Mouse (Mus musculus) thymus, postnatal 4 days (tissue): ENCODE results near the gene Lin28b.
A peak's percentile ranks its signal among the peaks of the same experiment; 100 is the strongest.

ENCODE experiments used
- DNase-seq: peaks from one replicate; pipeline ENCODE4 v3.0.0; 2021

The Lin28b gene

DNA sequence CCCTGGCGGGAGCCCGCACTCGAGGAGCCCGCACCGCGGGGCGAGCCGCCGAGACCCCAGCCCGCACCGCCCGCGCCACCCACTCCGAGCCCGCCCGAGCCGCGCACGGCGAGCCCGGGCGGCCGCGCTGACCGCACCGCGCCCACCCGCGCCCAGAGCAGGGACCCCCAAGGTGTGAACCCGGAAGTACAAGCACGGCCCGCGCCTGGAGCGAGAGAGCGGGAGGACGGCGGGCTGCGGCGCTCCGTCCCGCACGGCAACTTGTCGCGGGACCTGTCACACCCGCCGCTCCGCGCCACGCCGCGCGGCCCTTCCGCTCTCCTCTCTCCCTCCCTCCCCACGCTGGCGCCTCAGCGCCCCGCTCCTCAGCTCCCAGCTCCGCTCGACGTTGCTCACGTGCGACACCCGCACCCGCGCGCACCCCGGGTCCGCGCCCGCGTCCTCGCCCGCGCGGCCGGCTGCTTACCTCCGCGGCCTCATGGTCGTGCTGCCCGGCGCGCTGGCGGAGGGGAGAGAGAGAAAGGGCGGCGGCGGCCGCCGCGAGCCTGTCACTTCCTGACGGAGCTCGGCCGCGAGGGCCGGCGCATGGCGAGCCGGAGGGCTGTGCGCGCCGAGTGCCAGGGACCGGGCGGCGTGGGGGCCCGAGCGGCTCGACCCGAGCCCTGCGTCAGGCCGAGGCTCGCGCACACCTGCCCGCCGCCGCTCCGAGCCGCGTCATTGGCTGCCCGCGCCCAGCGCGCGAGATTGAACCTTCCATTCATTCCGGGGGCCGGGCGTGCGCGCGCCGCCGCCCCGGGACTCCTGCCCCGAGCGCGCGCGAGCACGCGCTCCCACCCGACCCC is at the start of gene Lin28b:
Gene Lin28b (minus strand): TSS at position 635 of the 842 bp plus-strand sequence.
- peak; percentile 63 for DNase-seq

DNA sequence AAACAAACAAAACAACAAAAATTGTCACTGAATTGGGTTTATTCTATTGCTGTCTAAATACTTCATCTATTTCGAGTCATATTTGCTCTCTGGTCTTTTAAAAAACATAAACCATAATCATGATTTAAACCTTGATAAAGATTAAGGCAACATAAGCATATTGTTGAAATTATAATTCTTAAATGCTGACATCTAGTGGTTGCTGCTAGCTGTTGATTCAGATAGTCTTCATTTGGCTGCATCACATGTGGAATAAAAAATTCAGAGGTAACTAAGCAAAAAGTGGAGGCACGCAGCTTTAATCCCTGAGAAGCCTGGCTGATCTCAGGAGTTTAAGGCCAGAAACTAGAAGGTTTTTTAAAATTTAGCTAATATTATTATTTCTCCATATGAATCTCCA is 25.6 kb upstream of the Lin28b start:
- DNase-seq, result no peak

DNA sequence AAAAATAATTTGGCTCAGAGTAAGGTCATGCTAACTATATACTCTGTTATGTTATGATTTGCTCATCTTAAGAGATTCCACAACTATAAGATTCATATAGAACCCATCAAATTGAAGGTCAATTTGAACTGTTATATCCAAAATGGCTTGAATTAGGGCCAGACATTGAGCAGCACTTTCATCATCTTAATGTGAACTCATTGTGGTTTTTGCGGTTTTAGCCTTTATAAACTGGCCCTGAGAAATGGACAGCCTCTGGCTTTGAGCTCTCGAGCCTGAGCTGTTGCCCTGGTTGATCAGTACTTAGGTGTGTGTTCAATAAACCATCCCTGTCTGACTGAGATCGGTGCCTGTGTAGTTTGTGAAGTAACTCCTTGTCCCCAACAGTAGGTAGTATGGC is 24.5 kb upstream of the Lin28b start:
- no peak for DNase-seq

DNA sequence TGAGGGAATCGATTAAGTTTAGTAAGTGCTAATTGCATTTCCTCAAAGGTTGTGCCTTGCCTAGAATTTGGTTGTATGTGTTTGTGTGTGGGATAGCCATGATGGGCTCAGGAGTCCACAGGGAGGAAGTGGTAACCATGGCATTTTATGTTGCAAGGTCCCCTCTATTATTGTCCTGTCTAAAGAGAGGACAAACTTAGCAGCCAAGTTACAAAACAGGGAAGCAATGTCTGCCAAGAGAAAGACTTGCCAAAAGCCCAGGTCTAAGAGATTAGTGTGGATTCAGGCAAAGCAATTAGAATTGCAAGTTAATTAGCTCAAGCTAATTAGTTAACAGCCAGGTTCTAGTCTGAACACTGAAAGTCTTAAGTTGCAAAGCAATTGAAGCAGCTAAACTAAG is 14.1 kb upstream of the Lin28b start:
- no peak for DNase-seq

DNA sequence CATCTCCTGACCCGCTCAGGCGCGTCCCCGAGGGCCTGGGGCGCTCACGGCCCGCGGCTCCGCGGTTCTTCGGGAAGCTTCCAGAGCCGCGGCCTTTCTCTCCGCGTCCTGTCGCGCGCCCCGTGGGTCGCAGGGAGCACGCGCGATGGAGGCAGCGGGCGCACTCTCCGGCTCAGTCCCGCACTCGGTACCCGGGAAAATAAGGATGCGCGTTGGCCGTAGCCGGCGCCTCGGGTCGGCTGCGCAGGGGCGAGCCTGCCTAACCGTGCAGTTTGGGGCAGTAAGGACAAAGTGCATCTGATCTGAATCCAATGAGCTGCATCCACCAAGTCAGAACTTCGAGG is 380 bp upstream of the Lin28b start:
- DNase-seq, result no peak

DNA sequence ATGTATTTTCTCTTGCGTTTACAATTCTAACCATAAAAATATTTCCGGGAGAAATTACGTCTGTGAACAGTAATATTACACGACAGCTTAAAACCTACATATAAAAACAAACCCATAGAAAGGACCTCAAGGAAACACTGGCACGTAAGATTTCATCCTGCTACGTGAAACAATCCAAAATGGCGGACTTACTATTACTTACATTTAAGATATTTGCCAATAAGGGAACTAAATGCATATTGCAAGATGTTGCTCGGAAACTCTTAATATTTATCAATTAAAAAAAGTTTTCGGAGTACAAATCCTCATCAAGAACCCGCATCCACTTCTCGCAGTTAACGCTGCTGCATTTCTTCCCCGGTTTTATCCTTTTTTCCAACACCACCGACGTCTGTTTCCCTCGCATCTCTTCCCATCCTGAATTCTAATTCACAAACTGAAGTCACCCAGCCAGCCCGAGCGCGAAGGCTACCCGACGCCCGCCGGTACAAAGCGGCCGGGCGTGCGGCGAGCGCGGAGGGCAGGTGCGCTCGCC is 902 bp downstream of the Lin28b start:
- no peak for DNase-seq

DNA sequence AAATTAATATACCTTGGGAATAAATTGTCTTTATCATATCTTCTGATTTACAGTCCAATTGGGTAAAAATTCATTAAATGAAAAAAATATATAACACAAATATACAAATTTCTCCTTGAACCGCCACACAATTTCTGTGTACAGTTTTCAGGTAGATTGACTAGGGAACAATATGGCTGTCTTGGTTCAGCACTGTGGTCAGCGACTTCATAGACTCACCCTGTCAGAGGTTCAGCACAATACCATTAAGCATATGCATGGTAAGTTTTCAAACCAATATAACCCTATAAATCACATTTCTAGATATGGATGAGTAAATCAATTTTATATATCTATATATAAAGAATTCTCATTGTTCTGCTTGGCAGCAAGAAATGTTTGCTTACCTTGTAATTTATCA is 3.0 kb downstream of the Lin28b start:
- DNase-seq, result peak; percentile 35

DNA sequence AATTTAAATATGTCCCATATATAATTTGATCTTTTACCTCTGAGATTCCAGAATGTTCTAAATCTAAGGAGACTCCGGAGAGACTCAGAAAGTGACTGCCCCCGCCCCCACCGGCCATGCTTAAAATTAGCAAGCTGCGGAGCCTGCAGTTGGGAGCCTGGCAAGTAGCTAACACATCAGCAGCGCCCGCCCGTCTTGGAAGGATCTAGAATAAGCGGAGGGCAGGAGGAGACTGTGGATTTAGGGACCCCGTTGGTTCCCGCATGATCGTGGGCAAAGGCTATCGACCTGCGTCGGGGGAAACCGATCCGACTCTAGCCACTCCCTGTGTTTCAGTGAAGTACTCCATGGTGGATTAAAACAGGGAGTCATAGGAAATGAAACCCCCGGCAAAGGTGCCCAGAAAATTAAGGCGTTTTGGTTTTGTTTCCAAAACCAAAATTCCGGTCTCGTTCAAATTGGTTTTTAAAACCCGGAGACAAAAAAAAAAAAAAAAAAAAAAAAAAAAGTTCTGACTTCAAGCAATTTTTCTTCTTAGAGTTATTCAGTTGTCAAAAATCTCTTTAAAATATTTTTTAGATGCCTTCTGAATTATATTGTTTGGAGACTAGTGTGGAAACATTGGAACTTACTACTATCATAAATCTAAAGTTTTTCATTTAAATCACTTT is 12.4 kb downstream of the Lin28b start:
- DNase-seq, result peak; percentile 30

DNA sequence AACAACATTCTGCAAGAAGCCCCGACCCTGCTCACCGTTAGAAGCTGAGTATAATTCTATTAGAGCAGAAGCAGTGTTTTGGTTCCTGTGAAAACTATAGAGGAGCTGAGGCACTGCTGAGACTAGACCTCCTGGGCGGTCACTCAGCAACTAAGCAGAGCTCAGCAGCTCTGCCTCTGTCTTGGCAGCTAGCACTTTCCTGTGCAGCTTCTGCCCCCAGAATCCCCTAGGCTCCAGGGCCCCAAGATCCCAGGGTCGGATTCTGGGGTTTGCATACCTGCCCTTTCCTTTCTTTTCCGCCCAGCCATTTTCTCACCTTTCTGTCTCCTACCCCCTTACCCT is 13.1 kb downstream of the Lin28b start:
- peak; percentile 7 for DNase-seq

DNA sequence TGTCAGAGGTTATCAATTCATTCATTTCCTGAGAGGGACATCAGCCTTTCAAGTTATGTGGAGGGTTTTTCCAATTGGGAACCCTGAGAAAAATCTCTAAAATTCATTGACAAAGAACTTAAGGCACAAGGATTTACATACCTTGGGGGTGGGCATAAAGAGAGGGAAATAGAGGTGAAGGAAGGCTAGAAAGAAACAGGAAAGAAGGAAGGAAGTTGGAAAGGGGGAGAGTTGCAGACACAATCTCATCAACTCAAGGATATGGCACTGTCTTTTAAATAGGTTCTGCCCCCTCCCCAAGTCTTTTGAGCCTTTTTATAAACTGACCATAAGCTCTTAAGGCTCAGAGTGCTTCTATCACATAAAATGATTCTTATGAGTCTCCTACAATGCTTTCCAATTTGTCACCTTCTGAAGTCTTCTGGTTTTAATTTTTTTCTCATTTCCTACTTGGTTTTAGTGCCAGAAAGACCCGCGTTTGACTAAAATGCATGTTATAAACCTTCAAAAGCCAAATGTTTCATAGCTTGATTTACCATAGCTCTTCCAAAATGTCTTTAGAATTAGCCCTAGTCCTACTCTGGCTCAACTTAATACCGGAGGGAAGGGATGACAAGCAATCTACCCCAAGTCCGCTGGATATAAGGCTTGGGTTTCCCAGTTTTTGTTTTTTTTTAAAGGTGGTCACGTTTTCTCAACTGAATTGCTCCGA is 13.6 kb downstream of the Lin28b start:
- no peak for DNase-seq

DNA sequence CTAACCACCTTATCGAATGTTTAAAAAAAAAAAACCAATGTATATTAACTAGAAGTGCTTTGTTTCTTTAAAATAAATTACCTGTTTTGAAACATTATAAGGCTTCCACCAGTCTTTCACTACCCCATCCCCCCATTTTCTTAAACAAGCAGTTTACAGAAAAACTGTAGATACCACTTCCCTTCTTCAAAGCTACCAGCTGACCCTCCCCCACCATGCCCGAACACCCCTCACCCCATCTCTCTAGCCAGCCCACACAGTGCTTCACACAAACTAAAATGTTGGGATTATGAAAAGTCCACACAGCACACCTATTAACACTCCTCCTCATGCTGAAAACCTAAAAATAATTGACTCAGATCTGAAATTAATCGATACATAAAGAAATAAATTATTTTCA is 14.9 kb downstream of the Lin28b start:
- DNase-seq, result peak; percentile 9

DNA sequence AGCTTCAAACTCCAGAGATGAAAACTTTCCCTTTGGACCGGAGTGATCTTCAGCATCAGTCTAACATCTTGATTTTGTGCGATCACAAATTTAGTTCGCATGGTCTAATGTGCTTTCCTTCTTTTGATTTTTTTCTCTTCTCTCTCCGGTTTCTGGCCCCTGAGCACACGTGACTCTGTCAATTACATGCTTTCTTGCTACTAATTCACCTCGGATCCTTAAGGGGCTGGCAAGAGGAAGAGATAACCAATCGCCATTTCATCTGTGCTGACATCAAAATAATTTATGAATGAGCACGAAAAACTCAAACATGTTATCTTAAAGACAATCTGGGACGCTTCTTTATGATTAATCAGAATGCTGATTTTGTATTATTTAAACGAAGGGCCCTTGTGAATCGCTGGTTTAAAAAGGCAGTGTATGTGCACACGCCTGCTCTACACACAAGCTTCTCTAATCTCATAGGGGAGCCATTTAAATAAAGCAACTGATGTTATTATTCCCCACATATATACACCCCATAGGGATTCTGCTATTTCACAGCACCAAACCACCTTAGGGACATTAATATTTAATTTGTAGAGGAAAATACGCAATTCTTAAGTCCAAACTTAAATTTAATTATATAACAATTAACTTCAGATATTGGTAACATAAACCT is 16.0 kb downstream of the Lin28b start:
- DNase-seq, result no peak

DNA sequence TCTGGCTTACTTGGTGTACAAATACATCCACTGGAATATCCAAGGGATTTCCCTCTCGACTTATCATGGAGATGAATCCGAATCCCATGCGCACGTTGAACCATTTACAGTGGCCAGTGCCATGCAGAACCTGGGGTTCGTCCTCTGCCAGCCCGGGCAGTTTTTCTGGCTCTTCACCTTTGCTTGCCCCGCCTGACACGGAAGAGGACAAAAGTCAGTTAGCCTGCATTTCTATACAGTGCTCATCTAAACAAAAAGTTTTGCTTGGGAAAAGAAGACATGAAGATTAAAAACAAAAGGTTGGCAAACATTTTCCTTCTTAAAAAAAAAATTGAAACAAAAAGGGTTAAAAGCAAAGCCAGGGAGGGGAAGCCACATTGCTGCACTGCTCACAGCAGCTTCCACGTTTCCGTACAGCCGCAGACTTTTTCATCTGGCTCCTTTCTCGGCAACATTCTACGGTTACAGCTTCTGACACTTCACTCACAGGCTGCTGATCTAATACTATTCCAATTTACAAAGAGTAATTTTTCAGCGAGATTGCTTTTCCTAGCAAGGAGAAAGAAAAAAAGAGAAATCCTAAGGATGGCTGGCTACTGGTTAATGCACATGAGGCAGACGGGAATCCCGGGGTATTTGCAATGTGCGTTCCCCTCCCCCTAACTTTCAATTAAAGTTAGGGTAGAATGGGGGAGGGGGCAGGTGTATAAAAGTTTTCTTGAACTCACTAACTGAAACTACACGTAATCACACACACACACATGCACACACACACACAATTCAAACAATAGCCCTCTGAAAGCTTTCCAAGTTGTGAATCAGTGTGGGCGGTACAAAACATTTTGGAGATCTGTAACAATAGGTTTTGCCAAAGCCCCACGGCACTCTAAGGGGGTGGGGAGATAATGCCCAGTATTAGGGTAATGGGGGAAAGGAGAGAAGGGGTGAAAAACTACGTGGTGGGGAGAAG is 16.9 kb downstream of the Lin28b start:
- DNase-seq, result peak; percentile 15

DNA sequence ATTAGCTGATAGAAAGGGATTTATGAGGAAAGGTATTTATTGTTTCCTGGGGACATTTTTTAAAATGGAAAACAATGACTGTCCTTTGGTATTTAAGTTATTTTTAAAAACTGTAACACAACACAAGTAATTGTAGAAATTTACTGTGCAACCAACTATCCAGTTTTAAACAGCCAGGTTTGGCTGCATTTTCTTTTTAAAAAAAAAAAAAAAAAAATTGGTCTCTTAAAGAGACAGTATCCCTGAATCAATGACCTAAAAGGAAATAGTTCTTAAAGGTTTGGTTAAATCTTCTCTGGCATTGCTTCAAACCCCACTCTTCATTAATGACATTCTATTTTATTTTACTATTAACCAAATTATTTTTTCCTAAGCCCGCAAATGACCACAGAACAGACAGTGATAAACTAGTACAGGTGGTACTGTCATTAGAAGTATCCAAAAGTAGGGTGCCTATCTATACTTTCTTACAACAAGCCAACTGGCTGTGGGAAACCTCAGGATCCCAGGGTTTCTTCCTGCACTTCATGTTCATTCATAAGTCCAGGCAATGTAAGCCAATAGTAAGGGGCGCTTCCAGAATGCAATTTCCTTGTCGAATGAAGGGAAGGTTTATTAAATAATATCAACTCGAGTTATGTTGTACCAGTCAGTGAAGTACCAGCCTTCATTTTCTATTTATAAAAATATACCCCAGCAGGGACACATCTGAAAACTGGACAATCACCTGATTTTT is 17.8 kb downstream of the Lin28b start:
- no peak for DNase-seq

DNA sequence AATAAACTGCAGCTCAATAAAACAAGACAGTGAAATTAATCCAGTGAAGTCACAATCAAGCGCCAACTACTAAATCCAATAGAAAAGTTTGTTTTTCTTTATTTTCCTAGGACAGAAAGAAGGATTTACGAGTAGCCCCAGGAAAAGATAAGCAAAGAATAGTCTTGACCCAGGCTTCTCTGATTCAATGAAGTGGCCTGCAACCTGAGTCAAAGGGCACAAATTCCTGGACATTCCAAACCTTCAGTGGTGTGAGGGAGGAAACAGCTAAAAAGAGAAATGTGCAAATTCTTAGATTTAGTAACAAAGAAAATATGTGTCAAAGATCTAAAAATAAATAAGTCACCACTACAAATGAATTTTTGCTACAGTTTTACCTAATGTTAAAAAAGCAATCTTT is 27.6 kb downstream of the Lin28b start:
- no peak for DNase-seq

DNA sequence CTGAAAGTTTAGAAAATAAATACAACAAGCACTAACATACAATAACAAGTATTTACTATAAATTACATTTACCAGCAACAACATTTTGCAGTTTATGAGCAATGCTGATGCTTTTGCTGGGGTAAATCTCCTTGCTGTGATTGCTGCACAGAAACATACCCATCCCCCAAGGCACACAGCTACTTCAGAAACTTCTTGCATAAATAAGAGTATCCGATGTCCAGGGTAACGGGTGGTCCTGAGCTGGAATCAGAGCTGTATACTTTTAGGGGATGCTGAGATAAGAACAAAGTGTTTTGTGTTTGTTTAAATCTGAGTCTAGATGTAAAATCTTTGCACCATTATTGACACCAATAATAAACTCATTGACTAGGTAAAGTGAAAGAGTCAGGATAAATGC is 28.1 kb downstream of the Lin28b start:
- DNase-seq, result no peak

DNA sequence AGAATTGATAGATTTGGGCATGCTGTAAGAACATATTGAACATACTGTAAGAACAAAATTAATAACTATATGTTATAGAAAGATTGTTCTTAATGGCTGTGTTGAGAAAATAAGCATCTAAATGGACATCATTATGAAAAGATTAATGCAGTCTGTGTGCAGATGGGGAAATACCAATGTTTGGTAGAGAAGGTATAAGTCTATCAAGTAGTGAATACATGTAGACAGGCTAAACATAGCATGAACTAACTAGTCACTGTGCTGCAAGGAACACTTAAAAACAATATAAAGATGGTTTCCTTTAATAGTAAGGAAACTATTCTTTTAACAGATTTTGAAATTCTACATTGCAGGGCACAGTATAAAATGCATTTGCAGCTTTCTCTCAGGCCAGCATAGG is 39.6 kb downstream of the Lin28b start:
- no peak for DNase-seq

DNA sequence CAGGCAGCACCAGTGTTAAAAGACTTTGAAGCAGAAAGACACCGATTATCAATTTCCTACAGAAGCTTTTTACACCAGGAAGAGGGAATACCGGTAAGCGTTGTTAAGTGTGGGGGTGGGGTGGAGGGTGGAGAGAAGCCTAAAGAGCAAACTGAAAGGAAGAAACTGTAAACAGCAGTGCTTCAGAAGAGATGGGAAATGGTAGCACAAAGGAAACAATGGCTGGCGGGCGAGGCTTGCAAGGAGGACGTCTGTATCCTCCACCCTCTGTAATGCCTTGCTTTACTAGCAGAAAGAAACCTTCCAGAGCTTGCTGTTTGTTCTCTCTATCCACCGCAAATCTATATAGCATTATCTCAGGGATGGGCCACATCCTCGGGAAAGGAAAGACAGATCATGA is 40.0 kb downstream of the Lin28b start:
- no peak for DNase-seq

DNA sequence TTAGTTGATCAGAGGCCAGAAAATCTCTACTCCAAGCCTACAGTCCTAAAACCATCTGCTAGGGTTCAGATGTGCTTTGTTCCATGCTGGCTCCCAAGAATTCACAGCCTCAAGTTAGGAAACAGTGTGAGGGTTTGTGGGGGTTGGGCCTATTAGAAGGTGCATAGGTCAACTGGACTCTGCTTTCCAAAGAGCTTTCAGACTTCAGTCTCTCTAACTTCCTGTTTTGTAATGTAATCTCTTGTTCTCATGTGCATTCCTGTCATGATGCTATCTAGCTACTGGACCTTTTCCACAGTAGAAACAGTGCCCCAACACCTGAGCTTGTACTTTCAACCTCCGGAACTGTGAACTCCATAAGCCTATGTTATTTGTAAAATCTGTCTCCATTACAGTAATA is 63.8 kb downstream of the Lin28b start:
- no peak for DNase-seq

DNA sequence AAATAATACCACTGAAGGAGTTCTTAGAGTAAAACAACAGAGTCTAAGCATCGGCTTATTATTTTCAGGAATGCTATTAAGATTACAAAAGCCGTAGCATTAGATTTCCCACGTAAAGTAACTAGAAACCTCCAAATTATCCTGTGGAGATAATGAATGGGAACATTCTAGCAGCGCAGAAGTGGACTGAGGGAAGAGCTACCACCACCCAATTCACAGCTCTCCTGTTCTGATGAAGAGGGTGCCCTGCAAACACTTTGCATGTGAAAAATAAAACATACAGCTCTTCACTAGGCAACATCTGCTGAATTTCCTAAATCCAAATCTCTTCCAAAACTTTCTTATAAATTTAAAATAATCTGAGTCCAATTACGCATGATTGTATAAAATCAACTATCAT is 74.1 kb downstream of the Lin28b start:
- DNase-seq, result no peak

DNA sequence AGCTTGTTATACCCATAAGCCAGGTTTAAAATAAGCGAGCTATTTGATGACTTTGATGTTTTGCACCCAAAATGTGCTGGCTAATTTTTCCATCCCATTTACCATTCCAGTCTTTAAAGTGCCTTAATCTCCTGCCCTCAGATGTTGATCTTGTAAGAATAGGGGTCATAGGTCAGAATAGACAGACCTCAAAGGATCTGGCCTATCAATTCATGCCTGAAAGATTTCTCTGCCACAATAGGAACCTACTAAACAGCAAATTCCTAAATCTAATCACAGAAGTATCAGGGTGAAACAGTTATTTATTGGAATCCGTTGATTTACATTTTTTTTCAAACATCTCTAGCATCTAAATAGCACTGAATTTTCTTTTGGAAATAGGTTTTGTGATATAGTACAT is 74.5 kb downstream of the Lin28b start:
- DNase-seq, result no peak
